15 mouse cellular contexts compared by ENCODE assay signal in genomic region chr5:134505810-134506292, GRCm38 (mm10). TPM values are rescaled to one million over a fixed set of nuclear protein-coding genes. Genes with fewer than 3 reads are reported as not detected.
DNase-seq lines count a peak whose midpoint lies in the region; ATAC-seq lines count a peak whose summit lies in the region.
"Had no signal": no experiment of that assay in that cellular context is flagged by ENCODE, and none has a peak within 500 bp of the region (broad histone marks: within the 10 kb centered on the region; RNA-seq: fewer than 3 reads in every experiment).

No protein-coding gene starts in this region.

- 55% methylated on average over 9 of the region's 9 CpGs for WGBS in hindbrain, embryonic 13.5 days
- WGBS in hindbrain, embryonic 11.5 days: 73% methylated on average over 9 of the region's 9 CpGs
- WGBS in forebrain, embryonic 16.5 days: 49% methylated on average over 9 of the region's 9 CpGs

- H3K4me3 ChIP-seq in hindbrain, embryonic 13.5 days: no peak overlapping the region
- no peak overlapping the region for H3K4me3 ChIP-seq in hindbrain, embryonic 11.5 days (ENCODE audit: low read depth, low read length)
- no peak overlapping the region for H3K4me3 ChIP-seq in forebrain, embryonic 16.5 days (replicated peaks; ENCODE audit: low read length)
- H3K4me3 ChIP-seq: heart, adult 2 months; midbrain, embryonic 12.5 days had no signal

- H3K36me3 ChIP-seq in hindbrain, embryonic 13.5 days: peaks cover 93% of the 10 kb centered on the region
- peaks cover 23% of the 10 kb centered on the region; the same call in 1 of the 2 replicates for H3K36me3 ChIP-seq in hindbrain, embryonic 11.5 days (ENCODE audit: control insufficient read depth, insufficient read depth, low read length)
- peaks cover 50% of the 10 kb centered on the region for H3K36me3 ChIP-seq in forebrain, embryonic 16.5 days (ENCODE audit: control insufficient read depth, insufficient read depth)

- peaks cover 16% of the 10 kb centered on the region for H3K4me1 ChIP-seq in hindbrain, embryonic 13.5 days (replicated peaks)
- H3K4me1 ChIP-seq in hindbrain, embryonic 11.5 days (replicated peaks; ENCODE audit: control insufficient read depth, insufficient read depth, low read length): no peaks in the 10 kb centered on the region
- peaks cover 3% of the 10 kb centered on the region; the same call in 1 of the 2 replicates for H3K4me1 ChIP-seq in forebrain, embryonic 16.5 days (replicated peaks; ENCODE audit: control insufficient read depth, insufficient read depth, low read length)
- H3K4me1 ChIP-seq: midbrain, embryonic 12.5 days had no signal

- H3K27me3 ChIP-seq in hindbrain, embryonic 13.5 days: no peaks in the 10 kb centered on the region
- no peaks in the 10 kb centered on the region for H3K27me3 ChIP-seq in hindbrain, embryonic 11.5 days (ENCODE audit: control insufficient read depth, insufficient read depth, low read length)
- no peaks in the 10 kb centered on the region for H3K27me3 ChIP-seq in forebrain, embryonic 16.5 days (replicated peaks; ENCODE audit: control insufficient read depth, insufficient read depth, low read length)
- H3K27me3 ChIP-seq: midbrain, embryonic 12.5 days had no signal

- peak overlapping the region; percentile 72 for H3K27ac ChIP-seq in hindbrain, embryonic 13.5 days
- no peak overlapping the region for H3K27ac ChIP-seq in hindbrain, embryonic 11.5 days (ENCODE audit: low read depth, low read length)
- H3K27ac ChIP-seq in forebrain, embryonic 16.5 days (ENCODE audit: low read length): peak overlapping the region; percentile 57
- H3K27ac ChIP-seq: heart, adult 2 months; midbrain, embryonic 12.5 days had no signal

- no peaks in the 10 kb centered on the region for H3K9me3 ChIP-seq in hindbrain, embryonic 13.5 days
- no peaks in the 10 kb centered on the region for H3K9me3 ChIP-seq in hindbrain, embryonic 11.5 days (ENCODE audit: control insufficient read depth, low read length)
- H3K9me3 ChIP-seq in forebrain, embryonic 16.5 days (ENCODE audit: control insufficient read depth, low read length): no peaks in the 10 kb centered on the region
- H3K9me3 ChIP-seq: midbrain, embryonic 12.5 days had no signal

- intact Hi-C loops in left cerebral cortex, postnatal 4 days (cut with DNase I): no loop called here

- peak; percentile 83 for ATAC-seq in hindbrain, embryonic 13.5 days (ENCODE audit: low FRiP score)
- ATAC-seq in hindbrain, embryonic 11.5 days (ENCODE audit: low FRiP score): no peak
- peak; percentile 52 for ATAC-seq in forebrain, embryonic 16.5 days
- no peak for ATAC-seq in activated CD4-positive, CD25-positive, alpha-beta regulatory T cell, adult 4 months
- ATAC-seq: CD4-positive, CD25-positive, alpha-beta regulatory T cell, adult 4 months; liver, postnatal 0 days had no signal

- no peak overlapping the region for H3K9ac ChIP-seq in hindbrain, embryonic 13.5 days
- H3K9ac ChIP-seq in hindbrain, embryonic 11.5 days (ENCODE audit: low read depth, low read length): no peak overlapping the region
- H3K9ac ChIP-seq in forebrain, embryonic 16.5 days (replicated peaks; ENCODE audit: low read depth, low read length): 0 out of 2 replicates have a peak overlapping the region, but pooled peaks have one; percentile 13
- H3K9ac ChIP-seq: liver, postnatal 0 days; midbrain, embryonic 12.5 days had no signal

- no peak for DNase-seq in hindbrain, embryonic 11.5 days (ENCODE audit: low spot score)
- DNase-seq in Muller cell, postnatal 12 days (ENCODE audit: inconsistent ontology term): peak; percentile 40
- DNase-seq in left cerebral cortex, postnatal 4 days: peak; percentile 30
- no peak for DNase-seq in thymus, postnatal 4 days
- DNase-seq in embryo, embryonic 10 days (ENCODE audit: low spot score): no peak
- DNase-seq: adrenal gland, postnatal 36 days; cerebellum, postnatal 36 days; heart, adult 2 months; liver, postnatal 0 days; thymus, adult 18-20 months had no signal

- H3K4me2 ChIP-seq in hindbrain, embryonic 13.5 days: no peak overlapping the region
- no peak overlapping the region for H3K4me2 ChIP-seq in hindbrain, embryonic 11.5 days (replicated peaks; ENCODE audit: low read depth, low read length)
- H3K4me2 ChIP-seq in forebrain, embryonic 16.5 days (ENCODE audit: low read length): no peak overlapping the region
- H3K4me2 ChIP-seq: midbrain, embryonic 12.5 days had no signal

RNA-seq across cellular contexts. Expression of gene Clip2, which starts 46.4 kb away (rescaled TPM):
- 14.4 and 15.1 TPM in 2 replicates for polyA plus RNA-seq in hindbrain, embryonic 13.5 days (2015; fragmentation: Nextera tagmentation; extraction: Ambion mirVana)
- polyA plus RNA-seq in hindbrain, embryonic 11.5 days (2014; fragmentation: Nextera tagmentation; extraction: Ambion mirVana): 7.4 and 8.0 TPM in 2 replicates
- polyA plus RNA-seq in forebrain, embryonic 16.5 days (2015; fragmentation: Nextera tagmentation; extraction: Ambion mirVana): 16.2 and 16.6 TPM in 2 replicates
- 100 to 1,000 TPM; 172 to 179 TPM for total RNA-seq in left cerebral cortex, postnatal 4 days (2021)
- 1 to 10 TPM in 1 of 2 experiments, under 1 TPM in 1; 0.30 to 1.1 TPM for polyA plus RNA-seq in activated CD4-positive, CD25-positive, alpha-beta regulatory T cell, adult 4 months (2017; shearing (Covaris generic))

RNA-seq across cellular contexts. Expression of gene Gtf2ird1, which starts 49.3 kb away (rescaled TPM):
- 74.5 and 76.0 TPM in 2 replicates for polyA plus RNA-seq in hindbrain, embryonic 13.5 days (2015; fragmentation: Nextera tagmentation; extraction: Ambion mirVana)
- 65.3 and 69.3 TPM in 2 replicates for polyA plus RNA-seq in hindbrain, embryonic 11.5 days (2014; fragmentation: Nextera tagmentation; extraction: Ambion mirVana)
- polyA plus RNA-seq in forebrain, embryonic 16.5 days (2015; fragmentation: Nextera tagmentation; extraction: Ambion mirVana): 83.9 and 96.6 TPM in 2 replicates
- 10 to 100 TPM; 67.6 to 81.6 TPM for total RNA-seq in left cerebral cortex, postnatal 4 days (2021)
- polyA plus RNA-seq in activated CD4-positive, CD25-positive, alpha-beta regulatory T cell, adult 4 months (2017; shearing (Covaris generic)): 1 to 10 TPM; 7.5 to 7.9 TPM

RNA-seq across cellular contexts. Expression of gene Syna, which starts 54.1 kb away (rescaled TPM):
- 0.42 and 0.43 TPM in 2 replicates for polyA plus RNA-seq in hindbrain, embryonic 13.5 days (2015; fragmentation: Nextera tagmentation; extraction: Ambion mirVana)
- not detected in 2 replicates for polyA plus RNA-seq in hindbrain, embryonic 11.5 days (2014; fragmentation: Nextera tagmentation; extraction: Ambion mirVana)
- 0.41 and 0.86 TPM in 2 replicates for polyA plus RNA-seq in forebrain, embryonic 16.5 days (2015; fragmentation: Nextera tagmentation; extraction: Ambion mirVana)
- total RNA-seq in left cerebral cortex, postnatal 4 days (2021): not detected
- polyA plus RNA-seq in activated CD4-positive, CD25-positive, alpha-beta regulatory T cell, adult 4 months (2017; shearing (Covaris generic)): under 1 TPM in 1 of 2 experiments, not detected in 1; 0.43 TPM
- total RNA-seq: adrenal gland, postnatal 36 days; heart, adult 2 months had no signal
- polyA plus RNA-seq: heart, adult 2 months; liver, postnatal 0 days had no signal

Comparison
In these comparisons a context has a peak if more than half of its experiments do, and no peak if none do; other contexts are left out.
1. ATAC-seq: peak in hindbrain, embryonic 13.5 days (single experiment) and forebrain, embryonic 16.5 days (single experiment); none in hindbrain, embryonic 11.5 days (single experiment) and activated CD4-positive, CD25-positive, alpha-beta regulatory T cell, adult 4 months (single experiment).
2. DNase-seq: peak in Muller cell, postnatal 12 days (single experiment) and left cerebral cortex, postnatal 4 days (single experiment); none in hindbrain, embryonic 11.5 days (single experiment), thymus, postnatal 4 days (single experiment) and embryo, embryonic 10 days (single experiment).